Mouse (Mus musculus): ENCODE measurements around the gene Mthfsl.
"Not testable (repeated sequence)": the region's sequence is repeated elsewhere in the genome, so short reads cannot be mapped to it uniquely, and the experiment has no call there.

GRCm38 (mm10) chr9:88718140-88718539, 2.0 kb downstream of the Mthfsl start:
- TF ChIP-seq CTCF, POLR2A (IDR thresholded peaks at IDR 0.05; ENCODE audit: insufficient read depth, low read depth, low read length): not testable (repeated sequence)

Data from olfactory bulb, adult 2 months (tissue).